Mouse (Mus musculus) left cerebral cortex, postnatal 4 days (tissue): ENCODE results near the gene Gm28230. TPM values are rescaled to one million over a fixed set of nuclear protein-coding genes. Genes with fewer than 3 reads are reported as not detected.
A peak's percentile ranks its signal among the peaks of the same experiment; 100 is the strongest.

Source experiments
- DNase-seq: peaks from one replicate; pipeline ENCODE4 v3.0.0-alpha.2; 2022
- intact Hi-C: fragments of 180-260 bp; cut with DNase I; formaldehyde crosslinking; loops from one replicate; pipeline ENCODE4 v1.15.1; 2025
- microRNA-seq: library from miRNA; unstranded; fragments of <30 nt; microRNA quantifications from one replicate; pipeline ENCODE4 v1.2.0, GENCODE M21; 2022
- total RNA-seq, 2 experiments: library from RNA; stranded (reverse); gene quantifications; 2 replicates each; pipeline ENCODE4 v1.2.3; 2021

Gene Gm28230
- total RNA-seq, 2 experiments from 2014 or later, result not detected

GRCm38 (mm10) chr2:74753175-74753523, 26.6 kb downstream of the Gm28230 start:
- intact Hi-C loops, result no loop called here
- DNase-seq, result no peak

- no peak for DNase-seq
- intact Hi-C loops, result no loop called here
Observed at GRCm38 (mm10) chr2:74753711-74754110, 27.2 kb downstream of the Gm28230 start.

- intact Hi-C loops, result no loop called here
Observed at GRCm38 (mm10) chr2:74760146-74760545, 33.6 kb downstream of the Gm28230 start.

GRCm38 (mm10) chr2:74761941-74762340, 35.4 kb downstream of the Gm28230 start:
- intact Hi-C loops, result no loop called here
- DNase-seq, result no peak

More at GRCm38 (mm10) chr2:74760146-74760545, 33.6 kb downstream of the Gm28230 start:
- DNase-seq, result no peak

GRCm38 (mm10) chr2:74762522-74763244, 36.2 kb downstream of the Gm28230 start, which contains the start of gene Hoxd1:
Gene Hoxd1, plus strand, starts transcription at chr2:74762980.
- DNase-seq, result peak; percentile 18
- intact Hi-C loops, result no loop called here

- intact Hi-C loops, result no loop called here
- no peak for DNase-seq
Observed at GRCm38 (mm10) chr2:74763245-74763735, 36.8 kb downstream of the Gm28230 start.

GRCm38 (mm10) chr2:74763976-74764375, 37.4 kb downstream of the Gm28230 start:
- DNase-seq, result no peak
- intact Hi-C loops, result no loop called here

- DNase-seq, result no peak
- intact Hi-C loops, result no loop called here
Observed at GRCm38 (mm10) chr2:74774359-74774758, 47.8 kb downstream of the Gm28230 start.

GRCm38 (mm10) chr2:74777536-74778275, 51.2 kb downstream of the Gm28230 start:
- DNase-seq, result no peak

GRCm38 (mm10) chr2:74781386-74781785, 54.9 kb downstream of the Gm28230 start:
- intact Hi-C loops, result no loop called here
- no peak for DNase-seq

More at GRCm38 (mm10) chr2:74777536-74778275, 51.2 kb downstream of the Gm28230 start:
- intact Hi-C loops, result no loop called here

GRCm38 (mm10) chr2:74795531-74795930, 69.0 kb downstream of the Gm28230 start:
- peak; percentile 8 for DNase-seq
- intact Hi-C loops, result no loop called here

Small RNA genes lying within 50 kb of the gene (microRNA-seq; reads per million reads assigned to microRNA genes)
- gene Gm44463 (not detected), gene Mir10b (64.7 reads per million, percentile 47 among the genes with 10 or more reads in this experiment)

Other genes with a start within 250 kb of the Gm28230 start
- 10 to 100 TPM; 57.6 to 61.4 TPM for gene Lnpk, start 147.3 kb upstream of the Gm28230 start, total RNA-seq
- not detected for gene Evx2, start 67.2 kb upstream of the Gm28230 start, total RNA-seq
- gene Hoxd13, start 58.4 kb upstream of the Gm28230 start, total RNA-seq, result not detected
- not detected for gene Hoxd12, start 51.7 kb upstream of the Gm28230 start, total RNA-seq
- not detected for gene Hoxd11, start 47.2 kb upstream of the Gm28230 start, total RNA-seq
- not detected for gene Hoxd10, start 34.8 kb upstream of the Gm28230 start, total RNA-seq
- gene Hoxd9, start 29.0 kb upstream of the Gm28230 start, total RNA-seq, result not detected
- gene Hoxd8, start 22.1 kb upstream of the Gm28230 start, total RNA-seq, result under 1 TPM; 0.22 to 0.76 TPM
- gene Hoxd3, start 14.8 kb upstream of the Gm28230 start, total RNA-seq, result not detected
- not detected for gene Hoxd4, start 14.8 kb upstream of the Gm28230 start, total RNA-seq
- not detected for gene Hoxd1, start 36.3 kb downstream of the Gm28230 start, total RNA-seq
- gene Mtx2, start 99.1 kb downstream of the Gm28230 start, total RNA-seq, result 10 to 100 TPM; 67.5 to 68.4 TPM